Mouse (Mus musculus): ENCODE measurements at regions not wholly inside any gene's neighbourhood (a gene's known extent, or its start where the extent isn't known, plus 50 kb on each side); places are given as distances from the start of the nearest gene placed in this dataset.

GRCm38 (mm10) chr3:58168522-58169185 lies 245.9 kb upstream of the Tsc22d2 start:
- TF ChIP-seq CTCF (IDR thresholded peaks at IDR 0.05; ENCODE audit: extremely low read depth, insufficient read length, insufficient replicate concordance, low read depth, low read length) (no peak), POLR2A (IDR thresholded peaks at IDR 0.05; ENCODE audit: low read depth, low read length) (no peak)

Data from small intestine, adult 2 months (tissue).